ENCODE assay signal across 10 mouse cellular contexts in genomic region chr15:81956457-81956856, GRCm38 (mm10). TPM values are rescaled to one million over a fixed set of nuclear protein-coding genes. Genes with fewer than 3 reads are reported as not detected.
DNase-seq lines count a peak whose midpoint lies in the region; ATAC-seq and TF ChIP-seq lines count a peak whose summit lies in the region.
"Had no signal": no experiment of that assay in that cellular context is flagged by ENCODE, and none has a peak within 500 bp of the region (broad histone marks: within the 10 kb centered on the region; RNA-seq: fewer than 3 reads in every experiment).

No protein-coding gene starts in this region.

- ATAC-seq in heart, postnatal 0 days (ENCODE audit: insufficient read depth, low read depth), result no peak
- no peak for ATAC-seq in megakaryocyte, adult 5-6 weeks (ENCODE audit: poor library complexity, severe bottlenecking)

- H3K9me3 ChIP-seq in heart, postnatal 0 days (replicated peaks; ENCODE audit: control insufficient read depth, low read length), result no peaks in the 10 kb centered on the region
- no peaks in the 10 kb centered on the region for H3K9me3 ChIP-seq in limb, embryonic 10.5 days (replicated peaks)
- H3K9me3 ChIP-seq: embryonic facial prominence, embryonic 13.5 days had no signal

- no peaks in the 10 kb centered on the region for H3K27me3 ChIP-seq in heart, postnatal 0 days (ENCODE audit: control insufficient read depth, insufficient read depth, low read length)
- H3K27me3 ChIP-seq in limb, embryonic 10.5 days (ENCODE audit: low read depth, poor library complexity, severe bottlenecking), result no peaks in the 10 kb centered on the region
- H3K27me3 ChIP-seq: embryonic facial prominence, embryonic 13.5 days had no signal

- no peak overlapping the region for H3K9ac ChIP-seq in heart, postnatal 0 days (replicated peaks; ENCODE audit: low read depth, low read length)
- H3K9ac ChIP-seq: embryonic facial prominence, embryonic 13.5 days had no signal

- 66% methylated on average over 8 of the region's 8 CpGs for WGBS in heart, postnatal 0 days
- WGBS in limb, embryonic 10.5 days, result 58% methylated on average over 8 of the region's 8 CpGs

- no peak for DNase-seq in heart, postnatal 0 days (ENCODE audit: low spot score)
- DNase-seq in heart, postnatal 25 days (ENCODE audit: low spot score), result no peak
- peak; percentile 63 for DNase-seq in 416B (ENCODE audit: low read depth)
- DNase-seq in MN1 (ENCODE audit: low spot score), result peak; percentile 66
- peak; percentile 59 to 64 for DNase-seq in cerebellum, postnatal 36 days
- DNase-seq in limb, embryonic 10.5 days (ENCODE audit: low spot score), result peak; percentile 66
- DNase-seq in right cerebral cortex, postnatal 14 days, result peak; percentile 58

- peak; percentile 70 for TF ChIP-seq CTCF in heart, postnatal 0 days (IDR thresholded peaks at IDR 0.05; ENCODE audit: low read depth)

- H3K27ac ChIP-seq in heart, postnatal 0 days (ENCODE audit: low read depth), result no peak overlapping the region
- H3K27ac ChIP-seq in limb, embryonic 10.5 days, result no peak overlapping the region
- H3K27ac ChIP-seq: embryonic facial prominence, embryonic 13.5 days had no signal

- no peak overlapping the region for H3K4me3 ChIP-seq in heart, postnatal 0 days (ENCODE audit: low read depth, low read length)
- H3K4me3 ChIP-seq in limb, embryonic 10.5 days, result no peak overlapping the region
- H3K4me3 ChIP-seq: embryonic facial prominence, embryonic 13.5 days had no signal

- intact Hi-C loops in heart, postnatal 25 days (cut with DNase I), result no loop called here

- H3K4me1 ChIP-seq in heart, postnatal 0 days (ENCODE audit: control insufficient read depth, insufficient read depth), result 0 out of 2 replicates have a peak, but pooled peaks cover 4% of the 10 kb centered on the region
- peaks cover 7% of the 10 kb centered on the region for H3K4me1 ChIP-seq in limb, embryonic 10.5 days

- H3K36me3 ChIP-seq in heart, postnatal 0 days (replicated peaks; ENCODE audit: control insufficient read depth, insufficient read depth, low read length), result peaks cover 11% of the 10 kb centered on the region
- H3K36me3 ChIP-seq in limb, embryonic 10.5 days, result peaks cover 11% of the 10 kb centered on the region; the same call in 1 of the 2 replicates

- no peak overlapping the region for H3K4me2 ChIP-seq in heart, postnatal 0 days (ENCODE audit: low read depth, low read length)
- H3K4me2 ChIP-seq: embryonic facial prominence, embryonic 13.5 days had no signal

- no peak for TF ChIP-seq EP300 in heart, postnatal 0 days (IDR thresholded peaks at IDR 0.05; ENCODE audit: low read depth)

RNA-seq across cellular contexts. Expression of gene Pmm1, which starts 4.3 kb away (rescaled TPM):
- 19.8 and 27.0 TPM in 2 replicates for total RNA-seq in heart, postnatal 0 days (2014; rRNA removed; ENCODE audit: low replicate concordance)
- polyA plus RNA-seq in heart, postnatal 0 days (2015; fragmentation: Nextera tagmentation; extraction: Ambion mirVana), result 17.8 and 19.1 TPM in 2 replicates
- total RNA-seq in heart, postnatal 25 days (2021), result 10 to 100 TPM; 26.6 to 27.0 TPM
- 18.1 and 21.1 TPM in 2 replicates for polyA plus RNA-seq in limb, embryonic 10.5 days (2016; fragmentation: Nextera tagmentation; extraction: Ambion mirVana)
- 10.4 and 10.5 TPM in 2 replicates for total RNA-seq in megakaryocyte, adult 5-6 weeks (2015)
- total RNA-seq in megakaryocyte, adult 5-6 weeks (2017), result 5.6 and 5.7 TPM in 2 replicates

RNA-seq across cellular contexts. Expression of gene Csdc2, which starts 19.9 kb away (rescaled TPM):
- 2.0 and 2.8 TPM in 2 replicates for total RNA-seq in heart, postnatal 0 days (2014; rRNA removed; ENCODE audit: low replicate concordance)
- 7.7 and 7.9 TPM in 2 replicates for polyA plus RNA-seq in heart, postnatal 0 days (2015; fragmentation: Nextera tagmentation; extraction: Ambion mirVana)
- total RNA-seq in heart, postnatal 25 days (2021), result 10 to 100 TPM; 73.5 to 87.5 TPM
- polyA plus RNA-seq in limb, embryonic 10.5 days (2016; fragmentation: Nextera tagmentation; extraction: Ambion mirVana), result 3.7 and 5.7 TPM in 2 replicates
- total RNA-seq in megakaryocyte, adult 5-6 weeks (2015), result not detected in 2 replicates
- not detected in 2 replicates for total RNA-seq in megakaryocyte, adult 5-6 weeks (2017)

RNA-seq across cellular contexts. Expression of gene 1700029P11Rik, which starts 23.9 kb away (rescaled TPM):
- total RNA-seq in heart, postnatal 0 days (2014; rRNA removed; ENCODE audit: low replicate concordance), result not detected in 2 replicates
- not detected in 2 replicates for polyA plus RNA-seq in heart, postnatal 0 days (2015; fragmentation: Nextera tagmentation; extraction: Ambion mirVana)
- total RNA-seq in heart, postnatal 25 days (2021), result not detected
- polyA plus RNA-seq in limb, embryonic 10.5 days (2016; fragmentation: Nextera tagmentation; extraction: Ambion mirVana), result not detected in 2 replicates
- not detected in 2 replicates for total RNA-seq in megakaryocyte, adult 5-6 weeks (2015)
- not detected in 2 replicates for total RNA-seq in megakaryocyte, adult 5-6 weeks (2017)
- polyA plus RNA-seq: embryonic facial prominence, embryonic 13.5 days; stomach, embryonic 14.5 days had no signal

RNA-seq across cellular contexts. Expression of gene Polr3h, which starts 30.4 kb away (rescaled TPM):
- 8.4 and 14.8 TPM in 2 replicates for total RNA-seq in heart, postnatal 0 days (2014; rRNA removed; ENCODE audit: low replicate concordance)
- polyA plus RNA-seq in heart, postnatal 0 days (2015; fragmentation: Nextera tagmentation; extraction: Ambion mirVana), result 315 and 321 TPM in 2 replicates
- total RNA-seq in heart, postnatal 25 days (2021), result 1 to 10 TPM; 6.7 to 7.0 TPM
- 75.5 and 86.6 TPM in 2 replicates for polyA plus RNA-seq in limb, embryonic 10.5 days (2016; fragmentation: Nextera tagmentation; extraction: Ambion mirVana)
- 2.7 and 3.9 TPM in 2 replicates for total RNA-seq in megakaryocyte, adult 5-6 weeks (2015)
- total RNA-seq in megakaryocyte, adult 5-6 weeks (2017), result 5.5 and 7.8 TPM in 2 replicates

RNA-seq across cellular contexts. Expression of gene Xrcc6, which starts 31.2 kb away (rescaled TPM):
- total RNA-seq in heart, postnatal 0 days (2014; rRNA removed; ENCODE audit: low replicate concordance), result 25.2 and 37.2 TPM in 2 replicates
- 36.8 and 39.0 TPM in 2 replicates for polyA plus RNA-seq in heart, postnatal 0 days (2015; fragmentation: Nextera tagmentation; extraction: Ambion mirVana)
- total RNA-seq in heart, postnatal 25 days (2021), result 10 to 100 TPM; 21.4 to 23.5 TPM
- polyA plus RNA-seq in limb, embryonic 10.5 days (2016; fragmentation: Nextera tagmentation; extraction: Ambion mirVana), result 112 and 113 TPM in 2 replicates
- 28.8 and 36.2 TPM in 2 replicates for total RNA-seq in megakaryocyte, adult 5-6 weeks (2015)
- 82.5 and 83.2 TPM in 2 replicates for total RNA-seq in megakaryocyte, adult 5-6 weeks (2017)

Comparison
In these comparisons a context has a peak if more than half of its experiments do, and no peak if none do; other contexts are left out.
1. RNA of gene Csdc2, which starts 19.9 kb away (total RNA-seq): 73.5 to 87.5 TPM in heart, postnatal 25 days; 2.0 to 2.8 TPM in heart, postnatal 0 days and not detected in megakaryocyte, adult 5-6 weeks; every median in the first group is over 10 times any median in the second.
2. DNase-seq: peak in 416B (single experiment), MN1 (single experiment), cerebellum, postnatal 36 days (2 of 2), limb, embryonic 10.5 days (single experiment) and right cerebral cortex, postnatal 14 days (single experiment); none in heart, postnatal 0 days (single experiment) and heart, postnatal 25 days (single experiment).